Mouse (Mus musculus): ENCODE results near the gene Ptbp1. TPM values are rescaled to one million over a fixed set of nuclear protein-coding genes. Genes with fewer than 3 reads are reported as not detected.

Ptbp1 gene
- 100 to 1,000 TPM; 217 to 332 TPM for total RNA-seq (2021)
- polyA plus RNA-seq (2012; rRNA removed) = 175 and 259 TPM in 2 replicates
- long read RNA-seq, transcript Ptbp1-206 (13 exons, 3,169 nt) = minor isoform, 37 of 114 reads
- long read RNA-seq, transcript Ptbp1-216 (14 exons, 3,110 nt) = major isoform, 45 of 114 reads
- long read RNA-seq, partial matches to known transcripts = 9 of 114 reads
- long read RNA-seq, other reads (novel, unspliced or antisense) = 21 of 114 reads

- peak; percentile 99 for DNase-seq
Measured at GRCm38 (mm10) chr10:79853860-79854795, at the start of gene Ptbp1. Gene Ptbp1, plus strand, starts transcription at chr10:79854427.

GRCm38 (mm10) chr10:79805636-79806035, 48.6 kb upstream of the Ptbp1 start:
- DNase-seq = peak; percentile 76

DNA sequence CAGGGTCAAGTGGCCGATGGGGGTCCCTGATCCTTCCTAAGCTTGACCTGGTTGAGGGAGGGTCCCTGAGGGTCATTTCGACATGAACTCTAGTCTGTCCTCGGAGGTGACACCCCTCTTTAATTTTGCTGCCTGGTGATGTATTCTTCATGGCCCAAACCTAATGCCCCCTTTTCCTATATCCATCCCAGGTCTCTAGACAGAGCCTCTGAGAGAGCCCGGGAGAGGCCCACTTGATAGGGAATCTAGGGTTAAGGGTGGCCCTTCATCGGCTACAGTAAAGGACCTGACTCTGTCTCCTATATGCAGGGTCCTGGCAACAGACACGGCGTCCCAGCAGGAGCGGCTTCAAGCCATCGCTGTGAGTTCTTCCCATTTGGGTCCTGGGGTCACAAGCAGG, 47.9 kb upstream of the Ptbp1 start:
- DNase-seq = no peak

DNA sequence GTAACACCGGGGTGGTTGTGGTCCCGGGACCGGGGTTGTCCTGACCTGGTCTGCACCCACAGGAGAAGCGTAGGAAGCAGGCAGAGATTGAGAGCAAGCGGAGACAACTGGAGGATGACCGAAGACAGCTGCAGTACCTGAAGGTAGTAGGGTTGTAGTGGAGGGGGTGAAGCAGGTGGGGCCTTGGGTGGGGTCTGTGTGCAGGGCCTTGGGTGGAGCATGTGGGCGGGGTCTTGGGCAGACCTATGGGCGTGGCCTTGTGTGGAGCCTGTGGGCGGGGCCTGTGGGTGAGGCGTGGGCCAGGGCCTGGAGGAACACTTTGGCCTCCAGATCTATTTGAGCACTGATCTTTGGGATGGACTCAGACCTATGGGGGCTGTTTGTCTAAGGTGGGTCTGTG, 47.3 kb upstream of the Ptbp1 start:
- no peak for DNase-seq

GRCm38 (mm10) chr10:79807826-79808225, 46.4 kb upstream of the Ptbp1 start:
- peak; percentile 56 for DNase-seq

- DNase-seq = no peak
Measured at GRCm38 (mm10) chr10:79808728-79809127, 45.5 kb upstream of the Ptbp1 start.

GRCm38 (mm10) chr10:79811736-79812637, 42.2 kb upstream of the Ptbp1 start:
- peak; percentile 88 for DNase-seq

- no peak for DNase-seq
Measured at GRCm38 (mm10) chr10:79814271-79814842, 39.9 kb upstream of the Ptbp1 start.

- DNase-seq = no peak
Measured at GRCm38 (mm10) chr10:79815671-79816494, 38.3 kb upstream of the Ptbp1 start.

- no peak for DNase-seq
Measured at GRCm38 (mm10) chr10:79817111-79817510, 37.1 kb upstream of the Ptbp1 start.

GRCm38 (mm10) chr10:79818225-79818624, 36.0 kb upstream of the Ptbp1 start:
- DNase-seq = no peak

GRCm38 (mm10) chr10:79819606-79820005, 34.6 kb upstream of the Ptbp1 start:
- DNase-seq = no peak

- DNase-seq = no peak
Measured at GRCm38 (mm10) chr10:79820277-79820676, 34.0 kb upstream of the Ptbp1 start.

DNA sequence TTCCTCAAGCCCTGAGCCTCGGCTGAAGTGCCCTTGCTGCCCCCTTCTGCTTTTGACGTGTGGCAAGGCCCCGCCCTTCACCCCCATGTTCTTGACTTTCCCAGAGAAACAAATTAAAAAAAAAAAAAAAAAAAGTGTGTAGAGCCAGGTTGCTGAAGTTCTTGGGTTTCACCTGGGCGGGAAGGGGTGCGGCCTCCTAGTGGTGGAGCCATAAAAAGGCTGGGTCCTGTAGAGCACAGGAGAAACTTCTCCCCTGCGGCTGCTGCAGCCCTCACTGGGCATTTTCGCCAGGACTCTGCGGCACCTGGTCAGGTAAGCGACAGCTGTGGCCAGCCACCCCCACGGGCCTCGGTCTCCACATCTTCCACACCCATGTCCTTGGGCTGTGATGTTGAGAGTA, 33.4 kb upstream of the Ptbp1 start, which contains the start of gene Misp:
Gene Misp, plus strand, starts transcription at position 208 of the 400 bp plus-strand sequence.
- DNase-seq = no peak

DNA sequence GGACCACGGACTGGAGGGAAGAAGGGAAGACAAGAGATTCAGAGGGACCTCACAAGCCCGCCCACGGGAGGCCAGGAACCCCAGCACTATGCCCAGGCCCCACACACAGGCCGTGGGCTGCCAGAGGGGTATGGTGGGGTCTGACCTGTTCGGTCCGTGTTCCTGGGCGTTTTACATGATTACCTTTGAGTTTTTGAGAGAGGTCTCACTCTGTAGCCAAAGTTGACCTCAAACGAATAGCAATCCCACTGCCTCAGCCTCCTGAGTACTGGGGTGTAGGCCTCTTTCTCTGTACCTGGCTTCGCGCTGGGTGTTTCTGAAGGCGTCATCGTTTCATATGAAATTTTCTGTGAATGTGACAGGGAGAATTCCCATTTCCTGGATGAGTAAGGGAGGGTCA, 32.5 kb upstream of the Ptbp1 start:
- DNase-seq = no peak

DNA sequence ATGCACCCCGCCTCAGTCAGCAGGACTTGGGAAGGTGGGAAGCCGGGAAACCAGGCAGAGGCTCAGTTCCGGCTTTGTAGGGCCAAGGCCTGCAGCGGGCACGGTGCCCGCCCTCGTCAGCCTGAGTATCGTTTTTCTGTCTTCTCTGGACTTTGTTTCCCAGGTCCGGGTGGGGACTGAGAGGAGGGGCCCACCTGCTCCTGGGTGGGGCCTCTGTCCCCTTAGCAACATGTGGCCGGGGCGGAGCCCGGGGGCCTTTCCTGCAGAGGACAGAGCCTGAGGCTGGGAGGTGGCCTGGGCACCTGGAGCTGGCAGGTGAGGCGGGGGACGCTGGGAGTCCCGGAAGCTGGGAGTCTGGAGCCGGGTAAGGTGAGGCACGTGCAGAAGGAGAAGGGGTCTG, 31.9 kb upstream of the Ptbp1 start:
- DNase-seq = no peak

- no peak for DNase-seq
Measured at GRCm38 (mm10) chr10:79823011-79823410, 31.2 kb upstream of the Ptbp1 start.

- DNase-seq = no peak
Measured at GRCm38 (mm10) chr10:79824413-79824812, 29.8 kb upstream of the Ptbp1 start.

GRCm38 (mm10) chr10:79831583-79831982, 22.6 kb upstream of the Ptbp1 start:
- no peak for DNase-seq

DNA sequence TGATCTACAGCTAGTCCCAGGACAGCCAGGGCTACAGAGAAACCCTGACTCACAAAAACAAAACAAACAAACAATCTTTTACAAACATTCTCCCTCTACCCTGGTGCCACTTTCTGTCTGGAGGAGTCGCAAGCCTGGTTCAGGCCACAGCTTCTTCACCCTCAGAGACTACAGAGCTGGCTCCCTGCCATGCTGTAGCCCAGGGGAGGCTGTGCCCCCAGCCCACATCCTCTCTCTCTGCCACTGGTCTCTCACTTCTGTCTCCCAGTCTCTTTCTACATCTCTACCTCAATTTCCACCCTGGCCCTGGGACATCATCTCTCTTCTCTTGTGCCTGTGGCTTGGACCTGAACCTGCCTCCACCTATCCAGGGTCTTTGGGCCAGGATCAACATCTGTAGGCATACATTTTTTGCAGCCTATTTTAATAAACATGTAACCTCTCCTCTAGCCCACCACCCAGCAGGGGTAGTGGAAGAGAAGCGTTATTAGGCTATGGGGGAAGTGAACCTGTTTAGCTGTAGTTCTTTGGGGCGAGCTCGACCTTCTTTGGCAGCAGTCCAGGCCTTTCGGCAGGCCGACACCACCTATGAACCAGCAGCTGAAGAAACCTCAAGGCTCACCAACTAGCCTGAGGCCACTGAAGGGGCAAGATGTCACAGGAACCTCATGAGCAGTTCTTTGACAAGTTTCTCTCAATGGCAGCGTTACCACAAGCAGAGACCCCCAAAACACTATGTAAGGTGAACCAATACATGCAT, 22.0 kb upstream of the Ptbp1 start:
- DNase-seq = no peak
